Mouse (Mus musculus): ENCODE data around the gene Kcmf1.

DNA sequence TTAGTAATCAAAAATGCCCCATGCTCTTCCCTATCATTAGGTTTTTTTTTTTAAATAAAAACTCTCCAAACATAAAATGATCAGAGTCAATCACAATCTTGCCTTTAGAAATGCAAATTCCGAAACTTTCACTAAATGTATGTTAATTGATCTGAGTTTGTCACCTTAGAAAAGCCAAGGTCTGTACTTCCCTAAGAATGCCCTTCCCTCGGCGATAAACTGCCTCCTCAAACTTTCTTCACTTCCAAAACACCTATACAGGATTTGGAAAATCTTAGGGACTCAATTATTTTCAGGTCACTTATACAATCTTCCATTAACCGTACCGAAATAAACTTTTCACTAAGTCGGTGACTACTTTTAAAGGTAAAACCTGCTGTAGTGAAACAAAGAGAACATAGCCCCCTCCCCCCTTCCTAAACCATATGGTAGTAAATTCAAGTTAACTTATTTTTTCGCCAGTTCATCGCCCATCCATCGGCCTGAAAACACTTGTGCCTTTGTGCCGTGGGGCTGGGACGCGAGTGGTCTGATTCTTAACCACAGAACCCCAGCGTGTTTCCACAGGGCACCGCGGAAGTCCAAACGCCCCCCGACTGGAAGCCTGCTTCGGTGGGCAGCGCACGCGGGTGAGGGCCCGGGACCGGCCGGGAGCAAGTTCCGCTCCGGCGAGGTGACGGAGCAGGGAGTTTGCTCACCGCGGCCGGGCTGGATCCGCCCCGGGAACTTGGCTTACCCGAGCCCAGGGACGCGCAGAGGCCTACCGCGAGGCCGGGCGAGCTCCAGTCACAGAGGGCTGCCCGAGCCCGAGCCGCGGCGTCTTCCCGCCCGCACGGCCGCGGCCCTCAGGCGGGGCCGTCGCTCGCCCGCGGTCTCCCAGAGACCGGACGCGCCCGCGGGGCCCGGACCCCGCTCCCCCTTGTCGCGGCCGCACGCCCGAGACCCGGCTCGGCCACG is 1.3 kb downstream of the Kcmf1 start:
- TF ChIP-seq EP300 (IDR thresholded peaks at IDR 0.05; ENCODE audit: low read depth): no peak
- TF ChIP-seq CTCF (IDR thresholded peaks at IDR 0.05; ENCODE audit: low read depth): no peak

Measured in liver, embryonic 14.5 days (tissue).